Mouse (Mus musculus) liver, adult 2 months (tissue): ENCODE results near the gene Sema3a.

Source experiments
- CTCF ChIP-seq: fragments of 200-500 bp; IDR thresholded peaks from 2 replicates; pipeline ENCODE4 v1.5.1; 2011; ENCODE audit warnings: low read depth, low read length, control low read depth
- POLR2A ChIP-seq: fragments of 200-500 bp; IDR thresholded peaks from 2 replicates; pipeline ENCODE4 v1.6.1; 2011; ENCODE audit warnings: low read length, control low read depth; ENCODE audit not compliant: insufficient read depth; ENCODE audit errors: extremely low read depth

DNA sequence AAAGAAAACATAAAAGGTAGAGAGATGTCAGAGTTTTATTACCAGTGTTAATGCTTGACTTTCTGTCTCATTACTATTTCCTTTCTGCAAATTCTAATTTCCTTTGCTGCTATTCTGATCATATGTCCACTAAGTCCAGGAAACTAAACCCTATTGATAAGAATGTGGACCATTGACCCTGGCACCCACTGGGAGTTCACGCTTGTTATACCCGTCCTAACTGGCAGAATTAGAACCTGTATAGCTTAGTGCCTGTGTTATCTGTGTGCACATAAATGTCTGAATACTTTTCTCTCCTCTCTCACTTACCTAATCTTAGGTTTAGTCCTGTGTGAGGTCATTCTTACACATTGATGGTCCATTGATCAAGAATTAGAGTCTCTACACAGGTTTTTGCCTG, 486.9 kb downstream of the Sema3a start:
- no peak for TF ChIP-seq CTCF
- no peak for TF ChIP-seq POLR2A
